Mouse (Mus musculus): ENCODE results near the gene Kif13a.

- TF ChIP-seq CTCF (IDR thresholded peaks at IDR 0.05; ENCODE audit: low read depth) (no peak), EP300 (optimal IDR thresholded peaks at IDR 0.05) (no peak)
Observed at GRCm38 (mm10) chr13:46835351-46835750, 94.3 kb downstream of the Kif13a start.
